Mouse (Mus musculus): ENCODE data around the gene Calcr.
"Not testable (repeated sequence)": the region's sequence is repeated elsewhere in the genome, so short reads cannot be mapped to it uniquely, and the experiment has no call there.

Calcr gene

DNA sequence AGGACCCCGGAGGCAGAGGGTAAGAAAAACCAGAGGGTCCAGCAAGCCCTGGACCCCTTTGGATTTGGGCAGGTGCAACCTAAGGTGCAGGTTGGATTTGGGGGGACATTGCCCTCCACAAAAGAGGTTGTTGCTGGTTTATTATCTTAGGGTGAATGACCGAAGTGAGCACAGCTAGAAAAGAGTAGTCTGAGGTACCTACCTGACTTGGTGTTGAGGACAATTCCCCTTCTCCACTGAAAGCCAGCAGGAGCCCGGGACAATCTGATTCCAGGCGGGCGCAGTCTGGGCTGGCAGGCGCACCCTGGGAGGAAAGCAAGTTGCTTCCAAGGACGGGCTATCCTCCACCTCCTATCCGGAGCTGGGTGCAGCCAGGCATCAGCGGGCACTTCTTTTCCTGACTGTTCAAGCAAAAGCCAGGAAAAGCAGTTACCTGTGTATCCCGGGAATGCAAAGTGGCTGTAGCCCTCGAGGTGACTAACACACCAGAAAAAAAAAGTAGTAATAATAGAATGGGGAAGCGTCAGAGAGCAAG lies at the start of gene Calcr:
Gene Calcr, minus strand, starts transcription at position 485 of the 535 bp plus-strand sequence.
- no peak for DNase-seq

DNA sequence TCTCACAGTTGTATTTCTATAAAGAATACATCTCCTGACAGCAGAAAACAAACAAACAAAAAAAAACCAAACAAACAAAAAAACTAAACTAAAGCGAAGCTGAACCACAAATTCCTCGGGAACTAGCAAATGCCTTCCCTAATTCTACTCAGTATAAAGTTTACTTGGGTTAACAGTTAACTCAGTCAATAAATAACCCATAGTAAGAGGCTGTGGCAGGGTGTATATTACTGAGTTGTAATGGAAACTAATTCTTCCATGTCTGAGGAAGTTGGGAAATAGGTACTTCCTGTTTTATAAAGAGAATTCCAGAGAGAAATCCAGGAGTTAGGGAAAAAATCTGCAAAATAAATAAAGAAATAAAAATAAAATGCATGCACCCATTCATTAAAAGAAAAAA lies 3.0 kb upstream of the Calcr start:
- peak; percentile 51 for DNase-seq

DNA sequence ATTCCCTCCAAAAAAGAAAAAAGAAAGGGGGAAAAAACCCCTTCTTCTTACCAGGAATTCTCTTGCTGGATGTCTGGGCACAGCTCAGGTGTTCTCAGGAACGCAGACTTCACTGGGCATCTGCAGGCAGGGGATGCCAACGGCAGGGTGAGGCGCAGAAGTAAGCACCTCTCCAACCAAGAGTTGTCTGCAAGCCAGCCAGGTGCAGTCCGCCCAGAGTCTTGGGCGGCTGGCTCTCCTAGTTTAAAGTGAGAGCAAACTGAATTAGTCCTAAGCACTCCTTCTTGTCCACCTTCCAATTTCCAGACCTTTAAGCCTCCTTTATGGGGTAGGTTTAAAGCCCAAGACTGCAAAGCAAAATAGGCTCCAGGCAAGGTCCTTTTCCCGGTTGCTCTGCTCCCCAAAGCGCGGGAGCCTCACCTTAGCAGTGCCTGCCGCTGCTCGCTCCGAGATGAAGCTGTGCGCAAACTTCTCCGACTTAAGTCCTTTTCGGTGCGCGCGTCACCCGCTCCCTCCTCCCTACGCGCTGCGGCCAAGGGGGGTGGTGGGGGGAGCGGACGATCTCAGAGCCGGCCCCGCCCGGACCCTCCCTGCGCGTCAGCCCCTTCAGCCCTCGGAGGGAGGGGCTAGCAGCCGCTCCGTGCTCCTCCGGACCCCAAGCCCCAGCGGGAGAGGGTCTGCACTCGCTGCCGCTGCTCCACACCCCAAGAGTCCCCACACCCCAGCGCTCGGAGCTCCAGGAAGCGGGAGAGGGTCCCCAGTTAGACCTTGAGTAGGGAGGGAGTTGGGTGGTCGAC lies 1.1 kb downstream of the Calcr start:
- DNase-seq: no peak

DNA sequence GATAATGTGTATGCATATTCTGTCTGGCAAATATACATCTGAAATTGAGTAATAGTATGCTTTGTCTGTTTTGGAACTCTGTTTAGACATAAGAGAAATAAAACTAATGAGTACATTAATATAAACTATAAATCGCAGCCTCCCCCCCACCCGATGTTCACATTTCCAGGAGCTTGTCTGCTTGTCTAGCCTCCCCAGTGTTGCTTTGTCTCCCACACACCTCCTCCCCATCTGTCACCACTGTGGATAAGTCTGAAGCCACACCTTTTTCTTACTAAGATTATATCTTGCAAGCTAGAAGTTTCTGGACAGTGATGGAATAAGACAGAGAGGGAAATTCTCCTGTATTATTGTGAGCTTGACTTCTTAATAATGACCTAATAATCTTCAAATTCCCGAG lies 12.9 kb downstream of the Calcr start:
- no peak for DNase-seq

DNA sequence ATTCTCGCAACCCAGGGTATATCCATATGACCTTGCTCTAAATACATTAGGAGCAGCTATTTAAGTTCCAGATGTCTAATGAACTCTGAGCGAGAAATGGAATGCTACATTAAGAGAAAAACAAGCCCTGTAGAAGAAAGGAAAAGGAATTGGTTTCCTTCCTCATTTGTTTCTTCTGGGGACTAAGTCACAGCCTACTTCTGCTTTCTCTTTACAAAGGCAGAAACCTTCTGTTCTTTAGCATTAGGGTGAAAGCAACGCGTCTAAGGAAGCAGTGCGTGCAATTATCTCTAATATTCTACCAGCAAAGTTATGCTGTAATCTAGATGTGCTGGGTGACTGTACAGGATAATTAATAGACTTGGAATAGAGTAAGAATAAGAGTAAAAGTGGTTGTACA lies 14.9 kb downstream of the Calcr start:
- DNase-seq: no peak

DNA sequence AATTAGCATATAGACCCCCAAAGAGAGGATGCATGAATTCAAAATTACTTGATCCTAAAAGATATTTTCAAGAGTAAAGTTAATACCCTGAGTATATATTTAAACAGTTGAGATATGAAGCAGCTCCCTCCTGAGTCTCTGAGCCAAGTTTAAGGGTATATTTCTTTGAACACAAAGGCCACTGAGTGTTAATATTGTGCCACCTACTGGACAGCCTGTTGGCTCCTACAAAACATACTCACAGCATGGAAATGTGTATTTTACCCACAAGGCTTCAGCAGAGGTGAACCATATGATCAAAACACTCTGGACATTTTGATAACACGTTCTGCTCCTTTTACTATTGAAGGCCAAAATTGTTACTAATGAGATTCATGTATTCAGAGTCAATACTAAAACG lies 19.0 kb downstream of the Calcr start:
- no peak for DNase-seq

DNA sequence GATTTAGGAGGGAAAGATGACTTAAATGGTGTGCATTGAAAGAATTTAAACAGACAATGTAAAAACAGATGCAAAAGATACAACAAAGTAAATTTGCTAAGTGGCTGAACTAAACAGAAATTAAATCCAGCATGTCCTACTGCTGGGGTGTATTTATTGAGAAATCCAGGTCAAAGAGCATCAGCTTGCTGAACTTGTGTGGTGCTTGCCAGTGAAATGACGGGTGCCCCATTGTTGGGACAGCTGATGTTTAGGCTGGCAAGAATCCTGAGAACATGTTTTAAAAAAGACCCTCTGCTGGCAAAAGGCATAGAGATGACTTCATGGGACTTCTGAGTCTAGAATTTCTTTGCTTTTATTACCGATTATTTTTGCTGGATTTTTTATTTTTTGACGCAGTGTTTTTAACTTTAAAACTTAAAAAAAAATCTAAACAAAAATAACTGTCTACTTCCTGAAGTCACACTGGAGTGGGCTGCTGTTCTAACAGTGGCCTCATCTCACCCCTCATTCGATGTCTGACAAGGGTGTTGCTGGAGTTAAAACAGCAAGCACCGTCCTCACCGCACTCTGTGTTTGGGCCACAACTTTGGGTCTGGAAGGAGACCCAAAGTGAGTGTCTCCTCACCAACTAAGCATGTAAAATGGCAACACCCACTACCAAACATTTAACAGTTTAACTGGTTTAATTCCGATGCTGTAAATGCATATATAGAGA lies 22.4 kb downstream of the Calcr start:
- DNase-seq: no peak

DNA sequence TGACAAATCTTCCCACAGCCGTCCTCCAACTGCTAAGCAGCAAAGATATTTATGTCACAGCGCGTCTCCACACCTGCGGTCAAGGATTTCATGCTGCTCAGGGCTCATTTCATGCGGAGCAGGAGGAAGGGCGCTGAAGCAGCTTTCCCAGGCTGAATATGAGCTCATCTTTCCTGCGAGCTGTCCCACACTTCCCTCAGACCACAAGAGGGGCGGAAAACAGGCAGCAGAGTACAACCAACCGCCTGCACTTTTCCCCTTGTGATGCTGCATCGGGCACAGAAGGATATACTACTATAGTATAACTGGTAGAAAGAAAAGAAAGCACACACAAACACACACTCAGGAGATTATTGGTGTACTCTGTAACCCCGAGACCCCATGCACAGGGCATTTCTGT lies 23.2 kb downstream of the Calcr start:
- DNase-seq: no peak

DNA sequence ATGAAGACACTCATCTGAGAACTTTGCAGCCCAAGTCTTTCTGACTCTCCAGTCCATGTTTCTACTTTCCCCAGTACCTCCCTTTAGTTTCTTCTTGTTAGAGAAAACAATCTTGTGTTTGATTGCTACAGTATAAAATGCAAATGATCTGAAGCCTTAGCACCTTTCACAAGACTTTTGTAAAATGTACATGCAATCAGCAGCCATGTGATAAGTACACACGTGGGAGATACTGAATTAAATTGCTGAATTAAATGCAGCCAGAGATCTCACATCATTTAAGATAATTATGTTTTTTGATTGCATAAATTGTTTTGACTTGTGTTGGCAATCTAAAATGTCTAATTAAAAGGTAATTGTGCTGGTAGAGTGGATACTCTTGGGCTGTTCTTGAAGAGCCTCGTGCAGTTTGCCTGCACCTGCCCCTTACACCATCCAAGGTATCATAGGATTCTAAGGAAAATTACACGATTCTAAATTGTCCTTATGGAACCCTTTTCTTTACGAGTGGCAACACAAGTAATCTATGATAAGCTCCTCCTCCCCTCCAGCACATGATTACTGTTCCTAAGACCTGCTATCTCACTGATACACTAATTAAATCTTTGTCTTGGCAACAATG lies 34.2 kb downstream of the Calcr start:
- no peak for DNase-seq

DNA sequence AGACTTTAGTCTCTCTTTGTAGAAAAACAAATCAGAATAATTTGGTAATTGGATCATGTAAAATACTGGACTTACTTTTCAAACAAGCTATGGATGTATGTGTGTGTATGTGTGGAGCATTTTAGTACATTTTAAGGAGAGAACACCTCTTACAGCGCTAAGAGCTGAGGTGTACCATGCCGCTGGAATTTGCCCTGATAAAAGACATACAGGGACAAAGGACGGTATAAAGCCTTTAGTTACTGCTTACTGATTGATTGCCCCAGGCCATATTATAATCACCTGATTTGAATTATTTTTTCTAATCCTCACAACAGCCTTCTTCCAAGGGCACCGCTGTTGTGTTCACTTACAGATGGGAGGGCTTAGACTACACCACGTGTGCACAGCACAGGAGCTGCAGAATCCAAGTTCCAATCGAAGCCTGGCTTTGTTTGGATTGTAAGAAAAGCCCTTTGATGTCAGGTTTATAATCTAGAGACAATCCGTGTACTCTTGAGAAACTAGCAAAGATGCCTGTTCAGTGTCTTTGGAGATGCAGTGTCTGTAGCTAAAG lies 76.3 kb downstream of the Calcr start:
- DNase-seq: no peak

DNA sequence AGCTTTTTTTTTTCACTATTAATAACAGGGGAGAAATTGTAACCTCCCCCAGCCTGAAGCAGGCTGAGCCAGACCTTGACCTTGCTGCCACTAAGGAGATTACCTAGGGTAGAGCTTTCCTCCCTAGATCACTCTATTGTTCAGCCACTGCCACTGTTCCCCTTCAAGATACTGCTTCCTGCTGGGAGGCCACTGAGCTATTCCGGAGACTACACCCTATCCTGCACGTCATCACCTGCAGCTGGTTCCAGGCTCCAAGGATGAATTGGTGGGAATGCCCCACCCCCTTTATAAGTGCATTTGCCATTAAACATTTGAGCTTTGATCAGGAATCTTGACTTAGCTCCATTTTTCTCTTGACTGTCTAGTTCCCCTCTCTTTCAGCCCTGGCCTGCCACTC lies 86.2 kb downstream of the Calcr start:
- not testable (repeated sequence) for DNase-seq

DNA sequence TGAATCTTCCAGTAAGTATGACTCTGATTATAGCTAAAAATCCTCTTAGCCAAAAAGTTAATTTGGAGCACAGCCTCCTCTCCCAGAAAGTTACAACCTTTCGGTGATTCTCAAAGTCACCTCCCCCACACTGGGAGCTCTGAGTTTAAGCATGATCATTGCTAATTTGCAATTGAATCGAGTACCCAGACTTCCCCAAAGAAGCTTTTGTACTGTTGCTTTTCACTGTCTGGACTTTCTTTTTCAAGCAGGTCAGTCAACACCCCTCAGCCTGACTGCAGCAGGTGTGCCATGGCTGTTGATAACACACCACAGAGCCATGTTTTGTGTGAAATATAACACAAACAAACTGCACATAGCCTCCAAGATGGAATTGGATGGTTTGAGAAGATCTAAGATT lies 86.7 kb downstream of the Calcr start:
- DNase-seq: no peak

DNA sequence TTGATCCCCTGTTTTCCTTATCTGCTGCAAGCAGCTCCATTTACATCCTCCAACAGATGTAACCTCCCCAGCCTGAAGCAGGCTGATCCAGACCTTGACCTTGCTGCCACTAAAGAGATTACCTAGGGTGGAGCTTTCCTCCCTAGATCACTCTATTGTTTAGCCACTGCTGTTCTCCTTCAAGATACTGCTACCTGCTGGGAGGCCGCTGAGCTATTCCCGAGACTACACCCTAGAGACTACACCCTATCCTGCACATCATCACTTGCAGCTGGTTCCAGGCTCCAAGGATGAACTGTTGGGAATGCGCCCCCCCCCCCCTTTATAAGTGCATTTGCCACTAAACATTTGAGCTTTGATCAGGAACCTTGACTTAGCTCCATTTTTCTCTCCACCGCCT lies 92.6 kb downstream of the Calcr start:
- DNase-seq: not testable (repeated sequence)

DNA sequence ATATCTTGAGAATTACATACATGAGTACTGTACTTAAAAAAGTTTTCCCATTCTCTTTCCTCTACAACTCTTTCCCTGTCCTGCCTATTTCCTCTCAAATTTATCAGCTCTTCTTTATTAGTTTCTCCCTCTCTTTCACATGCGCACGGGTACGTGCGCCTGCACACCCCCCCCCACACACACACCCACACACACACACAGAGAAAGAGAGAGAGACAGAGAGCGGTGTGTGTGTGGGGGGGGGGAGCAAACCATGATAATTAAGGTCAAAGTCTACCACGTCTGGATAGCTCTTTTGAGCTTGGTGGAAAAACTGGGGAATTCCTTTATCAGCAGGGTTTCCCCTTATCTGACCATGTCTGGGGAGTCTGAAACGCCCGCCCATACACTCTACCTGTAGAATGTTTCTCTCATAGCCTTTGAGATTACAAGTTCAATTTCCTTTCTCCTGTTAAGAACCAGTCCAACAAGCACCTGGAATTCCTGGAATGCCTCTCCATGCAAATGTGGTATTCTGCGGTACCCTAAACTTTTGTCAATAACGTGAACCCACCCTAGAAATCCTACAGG lies 100.3 kb downstream of the Calcr start:
- DNase-seq: no peak

DNA sequence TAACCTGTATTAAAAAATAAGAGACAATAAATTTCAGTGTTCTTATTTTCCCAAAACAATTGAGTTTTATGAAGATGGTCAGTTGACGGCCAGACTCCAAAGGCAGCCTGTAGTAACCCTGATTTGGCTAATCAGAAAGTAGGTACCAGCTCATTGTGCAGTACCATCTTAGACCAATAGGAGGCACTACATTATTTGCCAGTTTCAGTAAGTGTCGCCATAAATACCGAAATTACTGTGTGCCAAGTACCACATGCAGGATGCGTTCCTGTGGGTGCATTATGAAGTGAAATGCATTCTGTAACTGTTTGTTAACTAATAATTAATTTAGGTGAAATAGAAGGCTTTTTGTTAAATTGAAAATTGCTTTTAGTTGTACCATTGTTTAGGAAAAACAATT lies 106.1 kb downstream of the Calcr start:
- DNase-seq: no peak
